Mouse (Mus musculus) bone marrow macrophage, adult 2 months (primary cell): ENCODE results near the gene Zswim8.

Experiments
- CTCF ChIP-seq: IDR thresholded peaks from 2 replicates; pipeline ENCODE4 v1.5.1; 2012; ENCODE audit warnings: low read depth, mild to moderate bottlenecking, low read length, moderate library complexity
- POLR2A ChIP-seq: IDR thresholded peaks from 2 replicates; pipeline ENCODE4 v1.6.1; 2012; ENCODE audit warnings: mild to moderate bottlenecking, low read depth, low read length, borderline replicate concordance

- no peak for TF ChIP-seq POLR2A
- no peak for TF ChIP-seq CTCF
Observed at GRCm38 (mm10) chr14:20686576-20686975, 20.8 kb upstream of the Zswim8 start.
